Mouse (Mus musculus): ENCODE data around the gene Rnf39. TPM values are rescaled to one million over a fixed set of nuclear protein-coding genes. Genes with fewer than 3 reads are reported as not detected.

The Rnf39 gene
- not detected in 2 replicates for polyA plus RNA-seq (2011; ENCODE audit: insufficient read depth, insufficient read length, low replicate concordance, missing spikeins)

DNA sequence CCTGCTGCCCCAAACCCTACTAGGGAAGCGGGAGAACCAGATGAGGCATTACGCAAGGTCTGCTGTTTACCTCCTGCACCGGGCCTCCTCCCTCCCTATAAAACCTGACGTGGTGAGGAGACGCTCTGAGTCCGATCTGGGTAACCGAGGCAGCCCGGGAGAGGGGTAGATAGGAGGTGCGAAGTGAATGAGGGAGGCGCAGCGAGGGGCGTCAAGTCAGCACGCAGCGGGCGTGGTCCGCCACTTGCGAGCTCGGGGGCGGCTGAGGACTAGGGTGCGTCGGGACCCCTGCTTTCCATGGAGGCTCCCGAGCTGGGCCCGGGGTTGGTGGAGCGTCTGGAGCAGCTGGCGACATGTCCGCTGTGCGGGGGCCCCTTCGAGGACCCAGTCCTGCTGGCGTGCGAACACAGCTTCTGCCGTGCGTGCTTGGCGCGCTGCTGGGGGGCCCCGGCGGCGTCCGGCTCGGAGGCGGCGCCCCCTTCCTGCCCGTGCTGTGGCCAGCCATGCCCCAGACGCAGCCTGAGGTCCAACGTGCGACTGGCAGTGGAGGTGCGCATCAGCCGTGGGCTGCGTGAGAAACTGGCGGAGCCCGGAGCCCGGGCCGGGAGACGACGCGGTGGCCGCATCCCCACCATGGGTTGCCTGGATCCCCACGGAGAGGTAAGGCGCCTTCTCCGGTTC, at the start of gene Rnf39:
TSS of gene Rnf39 (plus strand) at position 128 of the 681 bp plus-strand sequence.
- H3K4me3 ChIP-seq (replicated peaks; ENCODE audit: control insufficient read depth, low read depth, low read length): no peak within 1 kb of the TSS
- TF ChIP-seq POLR2A (IDR thresholded peaks at IDR 0.05; ENCODE audit: borderline replicate concordance, control insufficient read depth, low read depth, low read length) (no peak), CTCF (IDR thresholded peaks at IDR 0.05; ENCODE audit: control insufficient read depth, insufficient read depth, low read length) (no peak)
- WGBS: 2% methylated on average over 59 of the region's 59 CpGs

GRCm38 (mm10) chr17:36893387-36893786, 49.3 kb upstream of the Rnf39 start:
- Histone ChIP-seq H3K4me1 (ENCODE audit: control insufficient read depth, insufficient read depth, low read length) (no peaks in the 10 kb centered on the region), H3K27ac (ENCODE audit: control insufficient read depth, insufficient read depth, low read depth, low read length, poor library complexity) (no peak overlapping the region), H3K4me3 (replicated peaks; ENCODE audit: control insufficient read depth, low read depth, low read length) (no peak overlapping the region)
- TF ChIP-seq POLR2A (IDR thresholded peaks at IDR 0.05; ENCODE audit: borderline replicate concordance, control insufficient read depth, low read depth, low read length): no peak
- WGBS: 30% methylated on average over 5 of the region's 5 CpGs

More for the DNA sequence above, at the start of gene Rnf39:
- Histone ChIP-seq H3K27ac (ENCODE audit: control insufficient read depth, insufficient read depth, low read depth, low read length, poor library complexity) (no peak within 1 kb of the TSS), H3K4me1 (ENCODE audit: control insufficient read depth, insufficient read depth, low read length) (no peaks in the 10 kb centered on the region)

- H3K27ac ChIP-seq (ENCODE audit: control insufficient read depth, insufficient read depth, low read depth, low read length, poor library complexity): no peak overlapping the region
- H3K4me1 ChIP-seq (ENCODE audit: control insufficient read depth, insufficient read depth, low read length): no peaks in the 10 kb centered on the region
- 73% methylated on average over 1 of the region's 1 CpGs for WGBS
- TF ChIP-seq CTCF (IDR thresholded peaks at IDR 0.05; ENCODE audit: control insufficient read depth, insufficient read depth, low read length) (0 out of 2 replicates have a peak, but pooled peaks have one; percentile 15), POLR2A (IDR thresholded peaks at IDR 0.05; ENCODE audit: borderline replicate concordance, control insufficient read depth, low read depth, low read length) (no peak)
- H3K4me3 ChIP-seq (replicated peaks; ENCODE audit: control insufficient read depth, low read depth, low read length): no peak overlapping the region
These were observed 46.1 kb upstream of the Rnf39 start for GRCm38 (mm10) chr17:36896583-36896982.

GRCm38 (mm10) chr17:36897065-36897464, 45.7 kb upstream of the Rnf39 start:
- TF ChIP-seq CTCF (IDR thresholded peaks at IDR 0.05; ENCODE audit: control insufficient read depth, insufficient read depth, low read length) (no peak), POLR2A (IDR thresholded peaks at IDR 0.05; ENCODE audit: borderline replicate concordance, control insufficient read depth, low read depth, low read length) (no peak)
- no peaks in the 10 kb centered on the region for H3K4me1 ChIP-seq (ENCODE audit: control insufficient read depth, insufficient read depth, low read length)
- H3K4me3 ChIP-seq (replicated peaks; ENCODE audit: control insufficient read depth, low read depth, low read length): no peak overlapping the region
- no peak overlapping the region for H3K27ac ChIP-seq (ENCODE audit: control insufficient read depth, insufficient read depth, low read depth, low read length, poor library complexity)

DNA sequence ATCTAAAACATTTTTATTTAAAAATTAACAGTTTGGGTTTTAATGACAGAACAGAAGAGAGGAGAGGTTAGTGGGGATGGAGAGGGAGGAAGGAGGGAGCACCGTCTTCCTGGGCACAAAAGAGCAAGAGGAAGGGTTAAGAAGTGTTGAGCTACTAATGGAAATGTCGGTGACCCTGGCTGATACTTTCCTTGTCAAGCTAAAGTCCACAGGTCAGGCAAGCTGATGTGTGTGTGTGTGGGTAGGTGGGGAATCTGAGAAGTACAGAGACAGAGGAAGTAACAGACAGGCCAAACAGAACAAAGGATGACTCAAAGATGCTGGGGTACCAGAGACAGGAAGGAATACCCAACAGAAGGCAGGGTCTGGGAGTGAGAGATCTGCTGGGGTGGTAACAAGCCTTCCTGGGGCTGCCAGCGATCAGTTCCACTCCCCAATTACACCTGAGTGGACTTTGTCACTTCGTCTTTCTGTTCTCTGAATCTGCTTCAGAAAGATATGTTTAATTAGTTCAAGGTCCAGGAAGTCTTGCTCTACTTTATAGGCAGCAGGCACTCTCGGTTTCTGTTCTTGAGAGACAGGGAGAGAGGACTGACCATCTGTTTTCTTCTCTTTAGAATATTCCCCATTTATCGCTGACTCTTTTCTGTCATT, 45.0 kb upstream of the Rnf39 start, which contains the start of gene Trim31:
TSS of gene Trim31 (plus strand) at position 567 of the 654 bp plus-strand sequence.
- whole genome bisulfite sequencing: 66% methylated on average over 6 of the region's 6 CpGs
- no peaks in the 10 kb centered on the region for H3K4me1 ChIP-seq (ENCODE audit: control insufficient read depth, insufficient read depth, low read length)
- H3K4me3 ChIP-seq (replicated peaks; ENCODE audit: control insufficient read depth, low read depth, low read length): no peak within 1 kb of the TSS
- TF ChIP-seq POLR2A (IDR thresholded peaks at IDR 0.05; ENCODE audit: borderline replicate concordance, control insufficient read depth, low read depth, low read length) (no peak), CTCF (IDR thresholded peaks at IDR 0.05; ENCODE audit: control insufficient read depth, insufficient read depth, low read length) (no peak)
- no peak within 1 kb of the TSS for H3K27ac ChIP-seq (ENCODE audit: control insufficient read depth, insufficient read depth, low read depth, low read length, poor library complexity)

- 82% methylated on average over 4 of the region's 4 CpGs for WGBS
- Histone ChIP-seq H3K27ac (ENCODE audit: control insufficient read depth, insufficient read depth, low read depth, low read length, poor library complexity) (no peak overlapping the region), H3K4me1 (ENCODE audit: control insufficient read depth, insufficient read depth, low read length) (no peaks in the 10 kb centered on the region), H3K4me3 (replicated peaks; ENCODE audit: control insufficient read depth, low read depth, low read length) (no peak overlapping the region)
- no peak for TF ChIP-seq POLR2A (IDR thresholded peaks at IDR 0.05; ENCODE audit: borderline replicate concordance, control insufficient read depth, low read depth, low read length)
- TF ChIP-seq CTCF (IDR thresholded peaks at IDR 0.05; ENCODE audit: control insufficient read depth, insufficient read depth, low read length): no peak
These were observed 43.3 kb upstream of the Rnf39 start for GRCm38 (mm10) chr17:36899376-36899775.

DNA sequence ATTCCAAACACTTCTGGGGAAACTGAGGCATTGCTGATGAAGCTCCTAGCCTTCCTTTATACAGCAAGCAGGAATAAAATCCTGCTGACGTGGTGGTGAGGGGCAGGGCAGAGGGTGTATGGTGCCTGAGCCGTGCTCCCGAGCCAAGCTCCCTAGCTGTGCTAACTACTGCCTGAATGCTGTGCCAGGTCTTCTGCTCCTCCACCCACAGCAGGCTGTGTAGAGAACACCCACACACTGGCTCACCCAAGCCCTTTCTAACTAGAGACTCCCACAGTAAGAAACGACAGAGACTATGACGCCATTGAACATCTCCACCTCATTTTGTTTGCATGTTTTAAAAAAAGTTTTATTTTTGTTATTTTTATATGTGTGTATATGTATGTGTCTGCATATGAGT, 42.7 kb upstream of the Rnf39 start:
- Histone ChIP-seq H3K27ac (ENCODE audit: control insufficient read depth, insufficient read depth, low read depth, low read length, poor library complexity) (no peak overlapping the region), H3K4me1 (ENCODE audit: control insufficient read depth, insufficient read depth, low read length) (no peaks in the 10 kb centered on the region), H3K4me3 (replicated peaks; ENCODE audit: control insufficient read depth, low read depth, low read length) (no peak overlapping the region)
- no peak for TF ChIP-seq CTCF (IDR thresholded peaks at IDR 0.05; ENCODE audit: control insufficient read depth, insufficient read depth, low read length)
- TF ChIP-seq POLR2A (IDR thresholded peaks at IDR 0.05; ENCODE audit: borderline replicate concordance, control insufficient read depth, low read depth, low read length): no peak
- 76% methylated on average over 5 of the region's 5 CpGs for WGBS

- Histone ChIP-seq H3K27ac (ENCODE audit: control insufficient read depth, insufficient read depth, low read depth, low read length, poor library complexity) (no peak overlapping the region), H3K4me1 (ENCODE audit: control insufficient read depth, insufficient read depth, low read length) (no peaks in the 10 kb centered on the region), H3K4me3 (replicated peaks; ENCODE audit: control insufficient read depth, low read depth, low read length) (no peak overlapping the region)
- 15% methylated on average over 1 of the region's 1 CpGs for WGBS
- TF ChIP-seq POLR2A (IDR thresholded peaks at IDR 0.05; ENCODE audit: borderline replicate concordance, control insufficient read depth, low read depth, low read length) (no peak), CTCF (IDR thresholded peaks at IDR 0.05; ENCODE audit: control insufficient read depth, insufficient read depth, low read length) (no peak)
These were observed 42.0 kb upstream of the Rnf39 start for GRCm38 (mm10) chr17:36900691-36901090.

Data from bone marrow, adult 2 months (tissue).